Mouse (Mus musculus): ENCODE results near the gene Olfr492. TPM values are rescaled to one million over a fixed set of nuclear protein-coding genes. Genes with fewer than 3 reads are reported as not detected.

Olfr492 gene
- polyA plus RNA-seq (2015; fragmentation: Nextera tagmentation; extraction: Ambion mirVana), result not detected in 2 replicates

- no peak within 1 kb of the TSS for H3K4me3 ChIP-seq (ENCODE audit: low read depth, low read length)
- H3K36me3 ChIP-seq (ENCODE audit: control insufficient read depth, insufficient read depth), result no peaks in the 10 kb centered on the region
- no peak within 1 kb of the TSS for H3K4me2 ChIP-seq (ENCODE audit: low read depth, low read length)
- H3K9me3 ChIP-seq (replicated peaks; ENCODE audit: control insufficient read depth, low read length), result no peaks in the 10 kb centered on the region
- no peaks in the 10 kb centered on the region for H3K4me1 ChIP-seq (ENCODE audit: control insufficient read depth, low read depth, low read length)
- H3K27me3 ChIP-seq (ENCODE audit: control insufficient read depth, insufficient read depth, low read depth, low read length), result no peaks in the 10 kb centered on the region
- H3K27ac ChIP-seq (ENCODE audit: low read length), result no peak within 1 kb of the TSS
- ATAC-seq (ENCODE audit: low read depth), result no peak
- WGBS (ENCODE audit: insufficient replicate concordance), result 52% methylated on average over 2 of the region's 2 CpGs
- no peak within 1 kb of the TSS for H3K9ac ChIP-seq (ENCODE audit: low read depth, low read length)
These were observed at the start of gene Olfr492 for GRCm38 (mm10) chr7:108323574-108323973. Gene Olfr492, minus strand, starts transcription at chr7:108323674.

GRCm38 (mm10) chr7:108365035-108365434 lies 41.6 kb upstream of the Olfr492 start, which contains the start of gene Olfr494:
Gene Olfr494, plus strand, starts transcription at chr7:108365335.
- H3K4me2 ChIP-seq (ENCODE audit: low read depth, low read length), result no peak within 1 kb of the TSS
- WGBS (ENCODE audit: insufficient replicate concordance), result 50% methylated on average over 3 of the region's 3 CpGs
- ATAC-seq (ENCODE audit: low read depth), result no peak

GRCm38 (mm10) chr7:108346879-108347278 lies 23.4 kb upstream of the Olfr492 start, which contains the start of gene Olfr493:
Gene Olfr493, minus strand, starts transcription at chr7:108346979.
- Histone ChIP-seq H3K9ac (ENCODE audit: low read depth, low read length) (no peak within 1 kb of the TSS), H3K4me2 (ENCODE audit: low read depth, low read length) (no peak within 1 kb of the TSS), H3K36me3 (ENCODE audit: control insufficient read depth, insufficient read depth) (no peaks in the 10 kb centered on the region), H3K4me3 (ENCODE audit: low read depth, low read length) (no peak within 1 kb of the TSS), H3K27ac (ENCODE audit: low read length) (no peak within 1 kb of the TSS), H3K9me3 (replicated peaks; ENCODE audit: control insufficient read depth, low read length) (no peaks in the 10 kb centered on the region), H3K27me3 (ENCODE audit: control insufficient read depth, insufficient read depth, low read depth, low read length) (no peaks in the 10 kb centered on the region), H3K4me1 (ENCODE audit: control insufficient read depth, low read depth, low read length) (no peaks in the 10 kb centered on the region)
- 41% methylated on average over 1 of the region's 1 CpGs for WGBS (ENCODE audit: insufficient replicate concordance)
- no peak for ATAC-seq (ENCODE audit: low read depth)

More at GRCm38 (mm10) chr7:108365035-108365434, 41.6 kb upstream of the Olfr492 start, which contains the start of gene Olfr494:
- H3K36me3 ChIP-seq (ENCODE audit: control insufficient read depth, insufficient read depth), result no peaks in the 10 kb centered on the region
- H3K9me3 ChIP-seq (replicated peaks; ENCODE audit: control insufficient read depth, low read length), result no peaks in the 10 kb centered on the region
- no peaks in the 10 kb centered on the region for H3K4me1 ChIP-seq (ENCODE audit: control insufficient read depth, low read depth, low read length)
- no peak within 1 kb of the TSS for H3K27ac ChIP-seq (ENCODE audit: low read length)
- H3K4me3 ChIP-seq (ENCODE audit: low read depth, low read length), result no peak within 1 kb of the TSS
- H3K9ac ChIP-seq (ENCODE audit: low read depth, low read length), result no peak within 1 kb of the TSS
- H3K27me3 ChIP-seq (ENCODE audit: control insufficient read depth, insufficient read depth, low read depth, low read length), result no peaks in the 10 kb centered on the region

GRCm38 (mm10) chr7:108313151-108313550 lies 10.3 kb downstream of the Olfr492 start, which contains the start of gene Olfr491:
Gene Olfr491, plus strand, starts transcription at chr7:108313451.
- H3K4me2 ChIP-seq (ENCODE audit: low read depth, low read length), result no peak within 1 kb of the TSS
- 0 out of 2 replicates have a peak, but pooled peaks cover 2% of the 10 kb centered on the region for H3K9me3 ChIP-seq (replicated peaks; ENCODE audit: control insufficient read depth, low read length)
- ATAC-seq (ENCODE audit: low read depth), result no peak
- H3K4me3 ChIP-seq (ENCODE audit: low read depth, low read length), result no peak within 1 kb of the TSS
- H3K9ac ChIP-seq (ENCODE audit: low read depth, low read length), result no peak within 1 kb of the TSS
- no peaks in the 10 kb centered on the region for H3K36me3 ChIP-seq (ENCODE audit: control insufficient read depth, insufficient read depth)
- no peaks in the 10 kb centered on the region for H3K27me3 ChIP-seq (ENCODE audit: control insufficient read depth, insufficient read depth, low read depth, low read length)
- 41% methylated on average over 1 of the region's 1 CpGs for WGBS (ENCODE audit: insufficient replicate concordance)
- no peaks in the 10 kb centered on the region for H3K4me1 ChIP-seq (ENCODE audit: control insufficient read depth, low read depth, low read length)
- no peak within 1 kb of the TSS for H3K27ac ChIP-seq (ENCODE audit: low read length)

GRCm38 (mm10) chr7:108288834-108289233 lies 34.6 kb downstream of the Olfr492 start, which contains the start of gene Olfr490:
Gene Olfr490, minus strand, starts transcription at chr7:108288934.
- H3K9ac ChIP-seq (ENCODE audit: low read depth, low read length), result no peak within 1 kb of the TSS
- H3K4me2 ChIP-seq (ENCODE audit: low read depth, low read length), result no peak within 1 kb of the TSS
- no peak within 1 kb of the TSS for H3K27ac ChIP-seq (ENCODE audit: low read length)
- H3K9me3 ChIP-seq (replicated peaks; ENCODE audit: control insufficient read depth, low read length), result no peaks in the 10 kb centered on the region
- no peak within 1 kb of the TSS for H3K4me3 ChIP-seq (ENCODE audit: low read depth, low read length)
- H3K36me3 ChIP-seq (ENCODE audit: control insufficient read depth, insufficient read depth), result no peaks in the 10 kb centered on the region
- ATAC-seq (ENCODE audit: low read depth), result no peak
- H3K27me3 ChIP-seq (ENCODE audit: control insufficient read depth, insufficient read depth, low read depth, low read length), result no peaks in the 10 kb centered on the region
- H3K4me1 ChIP-seq (ENCODE audit: control insufficient read depth, low read depth, low read length), result no peaks in the 10 kb centered on the region

Other genes with a start within 250 kb of the Olfr492 start
- gene Olfr481, start 243.8 kb downstream of the Olfr492 start, polyA plus RNA-seq (2015; fragmentation: Nextera tagmentation; extraction: Ambion mirVana), result not detected in 2 replicates
- gene Olfr482, start 226.1 kb downstream of the Olfr492 start, polyA plus RNA-seq (2015; fragmentation: Nextera tagmentation; extraction: Ambion mirVana), result not detected in 2 replicates
- gene Olfr483, start 222.8 kb downstream of the Olfr492 start, polyA plus RNA-seq (2015; fragmentation: Nextera tagmentation; extraction: Ambion mirVana), result not detected in 2 replicates
- gene Olfr484, start 196.2 kb downstream of the Olfr492 start, polyA plus RNA-seq (2015; fragmentation: Nextera tagmentation; extraction: Ambion mirVana), result not detected in 2 replicates
- gene Olfr485, start 163.8 kb downstream of the Olfr492 start, polyA plus RNA-seq (2015; fragmentation: Nextera tagmentation; extraction: Ambion mirVana), result not detected in 2 replicates
- not detected in 2 replicates for gene Olfr486, start 150.9 kb downstream of the Olfr492 start, polyA plus RNA-seq (2015; fragmentation: Nextera tagmentation; extraction: Ambion mirVana)
- not detected in 2 replicates for gene Olfr487, start 109.0 kb downstream of the Olfr492 start, polyA plus RNA-seq (2015; fragmentation: Nextera tagmentation; extraction: Ambion mirVana)
- gene Olfr488, start 65.3 kb downstream of the Olfr492 start, polyA plus RNA-seq (2015; fragmentation: Nextera tagmentation; extraction: Ambion mirVana), result not detected in 2 replicates
- gene Olfr490, start 34.7 kb downstream of the Olfr492 start, polyA plus RNA-seq (2015; fragmentation: Nextera tagmentation; extraction: Ambion mirVana), result not detected in 2 replicates
- not detected in 2 replicates for gene Olfr491, start 10.2 kb downstream of the Olfr492 start, polyA plus RNA-seq (2015; fragmentation: Nextera tagmentation; extraction: Ambion mirVana)
- gene Olfr493, start 23.3 kb upstream of the Olfr492 start, polyA plus RNA-seq (2015; fragmentation: Nextera tagmentation; extraction: Ambion mirVana), result not detected in 2 replicates
- not detected in 2 replicates for gene Olfr494, start 41.7 kb upstream of the Olfr492 start, polyA plus RNA-seq (2015; fragmentation: Nextera tagmentation; extraction: Ambion mirVana)
- gene Olfr495, start 69.5 kb upstream of the Olfr492 start, polyA plus RNA-seq (2015; fragmentation: Nextera tagmentation; extraction: Ambion mirVana), result not detected in 2 replicates
- not detected in 2 replicates for gene Olfr497, start 96.7 kb upstream of the Olfr492 start, polyA plus RNA-seq (2015; fragmentation: Nextera tagmentation; extraction: Ambion mirVana)
- gene Olfr498, start 141.7 kb upstream of the Olfr492 start, polyA plus RNA-seq (2015; fragmentation: Nextera tagmentation; extraction: Ambion mirVana), result not detected in 2 replicates
- gene Olfr502, start 201.4 kb upstream of the Olfr492 start, polyA plus RNA-seq (2015; fragmentation: Nextera tagmentation; extraction: Ambion mirVana), result not detected in 2 replicates
- not detected in 2 replicates for gene Olfr503, start 220.9 kb upstream of the Olfr492 start, polyA plus RNA-seq (2015; fragmentation: Nextera tagmentation; extraction: Ambion mirVana)
- not detected in 2 replicates for gene Olfr504, start 242.1 kb upstream of the Olfr492 start, polyA plus RNA-seq (2015; fragmentation: Nextera tagmentation; extraction: Ambion mirVana)